Mouse (Mus musculus): ENCODE measurements around the gene Gcnt1.

Gcnt1 gene

DNA sequence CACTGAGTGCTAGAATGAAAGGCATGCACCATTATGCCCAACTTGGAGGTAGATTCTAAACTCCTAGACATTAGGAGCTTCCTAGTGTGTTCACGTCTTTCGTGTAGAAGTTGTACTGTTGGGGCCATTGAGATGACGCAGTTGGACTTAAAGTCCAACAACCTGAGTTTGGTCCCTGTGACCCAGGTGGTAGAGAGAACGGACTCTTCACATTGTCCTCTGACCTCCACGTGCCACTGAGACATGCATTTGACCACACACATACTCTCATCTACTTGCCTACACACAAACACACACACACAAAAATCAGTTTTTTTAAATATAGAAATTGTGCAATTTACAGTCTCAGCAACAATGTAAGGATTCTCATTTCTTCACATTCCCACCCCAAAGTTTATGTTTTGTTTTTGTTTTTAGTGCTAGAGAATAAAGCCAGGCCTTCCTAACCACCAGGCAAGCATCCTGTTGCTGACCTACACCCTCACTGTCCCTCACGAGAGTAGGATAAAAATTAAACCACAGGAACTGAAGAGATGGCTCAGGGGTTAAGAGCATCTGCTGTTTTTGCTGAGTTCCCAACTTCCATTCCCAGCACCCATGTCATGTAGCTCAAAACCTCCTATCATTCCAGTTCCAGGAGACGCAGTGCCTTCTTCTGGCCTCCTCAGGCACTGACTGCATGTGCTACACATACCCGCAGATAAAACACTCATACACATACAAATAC is 6.1 kb downstream of the Gcnt1 start:
- no peak for DNase-seq

- peak; percentile 49 for DNase-seq
These were observed 7.9 kb downstream of the Gcnt1 start for GRCm38 (mm10) chr19:17364741-17365140.

DNA sequence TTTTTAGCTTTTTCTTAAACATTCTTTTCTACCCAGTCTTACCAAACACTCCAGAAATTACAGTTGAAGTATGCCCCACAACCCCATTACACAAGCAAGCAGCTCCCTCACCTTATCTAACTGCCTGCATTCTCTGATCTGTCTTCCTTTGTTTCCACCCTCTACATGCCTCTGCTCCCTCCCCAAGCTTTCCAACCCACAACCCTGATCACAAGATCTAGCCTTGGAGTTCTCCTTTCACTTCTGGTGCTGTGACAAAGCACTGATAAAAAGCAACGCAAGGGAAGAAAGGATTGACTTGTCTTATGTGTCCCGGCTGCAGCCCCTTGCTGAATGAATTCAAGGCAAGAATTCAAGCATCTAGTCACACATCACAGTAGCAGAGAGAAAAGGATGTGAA is 11.5 kb downstream of the Gcnt1 start:
- no peak for DNase-seq

- no peak for DNase-seq
These were observed 13.2 kb downstream of the Gcnt1 start for GRCm38 (mm10) chr19:17359315-17359890.

- no peak for DNase-seq
These were observed 15.3 kb downstream of the Gcnt1 start for GRCm38 (mm10) chr19:17357391-17357790.

DNA sequence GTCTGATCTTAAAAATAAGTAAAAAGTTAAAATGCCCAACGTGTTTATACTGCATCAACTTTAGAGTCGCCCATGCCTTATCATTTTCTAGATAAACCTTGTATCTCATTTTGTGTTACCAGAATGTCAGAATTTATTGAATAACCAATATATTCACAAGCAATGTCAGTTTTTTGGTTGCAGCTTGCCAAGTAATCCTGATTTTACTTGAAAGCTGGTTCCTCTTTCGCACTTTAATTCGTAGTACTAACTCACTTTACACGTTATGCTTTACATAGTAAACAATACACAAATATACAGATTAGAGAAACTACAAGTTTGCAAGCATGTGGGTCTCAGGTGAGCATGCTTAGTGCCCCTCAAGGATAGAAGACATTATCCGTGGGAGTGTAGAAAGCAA is 15.7 kb downstream of the Gcnt1 start:
- DNase-seq, result no peak

DNA sequence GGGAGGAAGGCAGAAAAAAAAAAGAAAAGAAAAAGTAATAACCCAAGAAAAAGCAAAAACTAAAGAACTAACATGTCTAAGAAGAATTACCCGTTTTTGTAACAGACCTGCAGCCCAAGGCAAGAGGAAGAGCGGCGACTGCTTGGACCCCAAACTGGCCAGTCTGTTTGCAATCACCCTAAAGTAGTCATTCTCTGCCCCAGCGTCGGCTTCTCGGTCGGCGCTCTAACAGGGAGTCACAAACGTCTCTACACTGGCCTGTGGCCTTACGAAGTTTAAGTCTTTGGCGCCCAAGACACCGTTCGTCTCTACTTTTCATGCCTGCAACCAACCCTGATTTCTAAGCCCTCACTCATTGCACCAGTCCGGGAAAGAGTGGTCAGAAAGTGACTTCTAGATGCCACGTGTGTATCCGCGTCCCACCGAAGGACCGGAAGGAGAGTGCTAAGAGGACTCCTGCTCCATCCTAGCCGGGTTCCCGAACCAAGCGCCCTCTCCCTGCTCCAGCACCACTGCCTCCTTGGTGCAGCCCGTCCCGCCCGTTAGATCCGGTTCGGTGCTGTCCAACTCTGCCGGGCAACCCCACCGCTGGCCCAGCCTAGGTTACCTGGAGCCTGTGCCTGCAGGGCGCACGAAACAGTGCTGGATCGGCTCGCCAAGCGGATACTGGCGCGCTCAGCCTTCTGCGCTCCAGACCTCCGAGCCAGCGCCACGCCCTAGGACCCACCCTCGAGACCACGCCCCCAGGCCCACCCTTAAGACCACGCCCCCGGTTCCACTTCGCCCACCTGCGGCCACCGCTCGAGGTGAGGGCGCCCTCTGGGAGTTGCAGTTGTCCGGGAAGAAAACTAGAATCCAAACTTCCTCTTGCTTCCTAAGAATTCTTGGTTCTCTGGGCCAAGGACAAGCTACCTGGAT is 16.4 kb downstream of the Gcnt1 start:
- peak; percentile 30 for DNase-seq

- peak; percentile 20 for DNase-seq
These were observed 17.3 kb downstream of the Gcnt1 start for GRCm38 (mm10) chr19:17355361-17355760.

DNA sequence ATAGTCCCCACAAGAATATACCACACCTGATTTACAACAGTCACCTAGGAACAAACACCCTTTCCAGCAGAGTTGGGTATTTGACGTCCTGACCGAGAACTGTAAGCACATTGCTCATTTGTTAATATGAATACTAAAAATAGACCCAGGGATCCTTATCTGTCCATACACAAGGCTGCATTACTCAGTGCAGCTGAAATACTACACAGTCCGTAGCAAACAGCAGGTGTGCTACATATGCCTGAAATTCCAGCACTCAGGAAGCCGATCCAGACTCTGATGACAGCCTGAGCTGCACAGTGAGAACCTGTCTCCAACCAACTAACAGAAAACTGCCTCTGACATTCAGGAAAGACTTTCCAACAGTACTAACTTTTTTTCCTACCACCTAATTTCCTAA is 17.8 kb downstream of the Gcnt1 start:
- DNase-seq, result no peak

DNA sequence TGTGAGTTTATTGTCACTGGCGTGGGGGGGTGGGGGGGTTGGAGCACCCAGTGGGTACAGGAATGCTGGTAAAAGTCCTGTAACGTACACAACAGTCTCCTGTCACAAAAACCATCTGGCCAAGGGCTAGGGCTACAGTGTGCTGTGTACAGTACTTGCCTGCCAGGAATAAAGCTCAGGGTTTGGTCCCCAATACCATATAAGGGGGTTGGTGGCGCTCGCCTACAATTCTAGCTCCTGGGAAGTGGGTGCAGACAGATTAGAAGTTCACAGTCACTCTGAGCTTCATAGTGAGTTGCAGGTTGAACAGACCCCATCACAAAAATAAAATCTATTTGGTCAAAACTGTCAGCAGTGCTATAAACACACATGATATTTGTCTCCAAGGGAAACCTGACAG is 18.3 kb downstream of the Gcnt1 start:
- no peak for DNase-seq

- DNase-seq, result no peak
These were observed 18.9 kb downstream of the Gcnt1 start for GRCm38 (mm10) chr19:17353727-17354126.

DNA sequence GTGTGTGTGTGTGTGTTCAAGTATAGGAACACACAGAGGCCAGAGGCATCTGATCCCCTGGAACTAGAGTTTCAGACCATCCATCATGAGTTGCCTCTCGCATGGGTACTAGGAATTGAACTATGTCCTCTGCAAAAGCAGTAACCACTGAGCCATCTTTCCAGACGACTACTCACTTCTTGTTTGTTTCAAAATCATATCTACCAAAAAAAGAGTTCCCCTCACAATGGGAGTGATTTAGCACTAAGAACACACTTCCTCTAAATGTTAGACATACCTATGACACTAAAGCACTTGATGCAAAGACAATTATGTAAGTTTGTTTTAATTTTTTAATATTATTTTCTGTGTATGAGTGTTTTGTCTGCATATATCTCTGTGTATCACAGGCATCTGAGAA is 24.8 kb downstream of the Gcnt1 start:
- DNase-seq, result no peak

DNA sequence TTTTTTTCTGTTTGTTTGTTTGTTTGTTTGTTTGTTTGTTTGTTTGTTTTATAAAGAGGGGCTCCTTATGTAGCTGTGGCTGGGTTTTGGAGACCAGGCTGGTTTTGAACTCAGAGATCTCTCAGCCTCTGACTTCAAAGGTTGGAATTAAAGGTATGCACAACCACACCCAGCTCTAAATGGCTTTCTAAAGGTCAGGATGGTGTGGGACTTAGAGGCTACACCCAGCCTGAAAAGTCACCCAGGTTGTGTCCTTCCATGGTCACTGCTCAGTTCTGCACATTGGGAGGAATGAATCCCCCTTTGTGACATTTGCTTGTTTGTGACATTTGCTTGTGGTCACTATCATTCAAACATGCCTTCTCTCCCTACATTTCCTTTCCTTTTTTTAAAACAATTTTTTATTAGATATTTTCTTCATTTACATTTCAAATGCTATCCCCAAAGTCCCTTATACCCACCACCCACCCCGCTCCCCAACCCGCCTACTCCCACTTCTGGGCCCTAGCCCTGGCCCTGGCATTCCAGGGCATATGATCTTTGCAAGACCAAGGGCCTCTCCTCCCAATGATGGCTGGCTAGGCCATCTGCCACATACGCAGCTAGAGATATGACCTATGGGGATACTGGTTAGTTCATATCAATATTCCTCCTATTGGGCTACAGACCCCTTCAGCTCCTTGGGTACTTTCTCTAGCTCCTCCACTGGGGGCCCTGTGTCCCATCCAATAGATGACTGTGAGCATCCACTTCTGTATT is 25.7 kb downstream of the Gcnt1 start:
- DNase-seq, result no peak

DNA sequence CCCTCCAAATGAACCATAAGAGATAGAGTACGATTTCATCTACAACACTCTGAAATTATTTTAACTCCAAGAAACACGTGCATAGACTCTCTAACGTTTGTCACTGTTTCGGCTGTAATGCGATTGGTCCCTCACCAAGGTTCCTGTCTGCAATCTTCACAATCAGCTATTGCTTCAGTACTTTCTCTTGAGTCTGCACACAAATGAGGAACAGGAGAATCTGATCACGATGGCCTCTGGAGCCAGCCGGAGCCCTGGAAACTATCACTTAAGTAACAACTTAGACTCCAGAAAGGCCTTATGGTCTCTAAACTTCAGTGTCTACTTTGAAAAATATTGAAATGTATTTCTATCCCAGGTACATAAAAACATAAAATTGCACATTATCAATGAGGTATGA is 27.8 kb downstream of the Gcnt1 start:
- no peak for DNase-seq

DNA sequence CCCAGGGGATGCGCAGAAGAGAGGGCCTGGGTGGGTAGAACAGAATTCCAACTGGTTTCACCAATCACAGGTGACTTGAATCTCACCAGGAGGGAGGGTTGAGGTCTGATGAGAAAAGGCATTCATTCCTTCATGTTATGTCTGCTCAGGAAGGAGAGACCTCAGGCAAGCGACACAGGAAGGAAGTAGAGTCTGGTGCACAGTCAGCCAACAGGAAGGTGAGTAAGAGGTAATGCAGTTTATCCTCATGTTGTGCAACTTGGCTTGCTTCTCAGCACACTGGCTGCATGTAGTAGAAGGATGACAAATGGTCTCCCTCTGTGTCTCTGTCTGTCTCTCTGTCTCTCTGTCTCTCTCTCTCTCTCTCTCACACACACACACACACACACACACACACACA is 33.1 kb downstream of the Gcnt1 start:
- DNase-seq, result no peak

GRCm38 (mm10) chr19:17337057-17337679 is 35.5 kb downstream of the Gcnt1 start:
- no peak for DNase-seq

- DNase-seq, result peak; percentile 36
These were observed 36.0 kb downstream of the Gcnt1 start for GRCm38 (mm10) chr19:17336646-17337045.

DNA sequence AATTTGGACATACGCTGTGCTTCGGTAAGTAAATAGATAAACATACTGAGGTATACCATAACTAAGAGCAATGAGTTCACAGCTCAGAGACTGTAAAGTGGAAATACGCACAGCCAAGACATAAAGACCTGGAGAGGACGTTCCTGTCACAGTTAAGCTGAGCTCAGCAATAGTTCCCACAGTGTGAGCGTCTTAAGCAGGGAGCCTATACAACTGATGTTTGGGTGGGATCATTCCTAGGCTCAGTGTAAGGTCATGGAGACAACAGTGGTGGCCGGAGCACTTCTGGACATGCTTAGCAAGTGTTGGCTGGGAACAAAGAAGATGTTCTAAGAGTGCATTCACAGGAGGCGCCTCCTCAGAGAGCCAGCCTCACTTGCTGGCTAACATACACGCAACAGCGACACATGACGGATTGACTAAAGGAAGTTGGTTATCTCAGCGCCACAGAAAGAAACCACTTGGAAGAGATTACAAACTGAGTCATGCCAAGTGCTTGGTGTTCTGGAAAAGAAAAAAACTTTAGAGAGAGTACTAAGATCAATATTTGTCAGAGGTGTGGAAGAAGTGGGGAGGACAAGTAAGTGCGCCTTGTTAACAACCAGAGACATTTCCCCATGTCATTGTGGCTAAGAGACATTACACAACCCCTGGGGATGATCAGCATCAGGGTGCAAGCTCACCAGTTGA is 37.9 kb downstream of the Gcnt1 start:
- DNase-seq, result no peak

- no peak for DNase-seq
These were observed 39.6 kb downstream of the Gcnt1 start for GRCm38 (mm10) chr19:17333043-17333442.

DNA sequence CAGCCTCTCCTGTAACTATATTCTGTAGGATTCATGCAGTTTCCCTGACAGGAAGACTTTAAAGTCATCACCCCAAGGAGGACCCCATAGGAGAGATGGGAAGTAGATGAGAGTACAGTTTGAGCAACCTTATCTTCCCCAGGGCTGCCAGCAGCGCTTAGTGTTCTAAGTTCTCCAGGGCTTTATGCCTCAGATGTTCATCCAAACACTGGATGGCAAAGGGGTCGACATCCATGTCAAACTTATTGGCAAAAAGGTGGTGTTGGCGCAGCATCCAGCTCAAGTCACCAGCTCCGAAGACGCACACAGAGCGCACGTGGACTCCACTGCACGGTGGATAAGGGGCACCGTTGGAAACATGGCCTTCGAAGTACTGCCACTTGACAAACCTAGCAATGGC is 43.7 kb downstream of the Gcnt1 start:
- DNase-seq, result no peak

DNA sequence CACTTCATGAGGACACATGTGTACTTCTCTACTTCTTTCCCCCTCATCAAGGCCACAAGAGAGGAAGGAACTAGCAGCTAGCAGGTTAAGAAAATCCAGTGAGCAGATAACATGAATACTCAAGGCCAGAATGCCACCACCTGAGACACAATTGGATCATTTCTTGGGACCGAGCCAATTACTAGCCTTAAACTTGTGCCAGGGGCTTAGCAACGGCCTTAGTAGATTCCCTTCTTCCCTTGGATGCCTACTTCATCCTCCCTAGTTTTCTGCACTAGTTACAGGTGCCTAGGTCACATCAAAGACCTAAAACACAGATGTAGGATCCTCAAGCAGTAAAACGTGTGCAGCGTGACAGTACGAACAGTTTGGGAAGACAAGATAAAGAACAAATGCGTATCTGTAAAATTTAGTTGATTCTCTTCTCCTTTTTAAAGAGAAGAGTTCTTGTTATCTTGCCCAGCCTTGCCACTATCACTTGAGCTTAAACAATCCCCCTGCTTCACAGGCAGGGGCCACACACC is 44.7 kb downstream of the Gcnt1 start:
- no peak for DNase-seq

Data from retina, postnatal 1 day (tissue).